Mouse (Mus musculus) CD8-positive naive resting alpha-beta T cell, adult 2 months (primary cell): ENCODE measurements around the gene Arhgap33.

ENCODE experiments used
- DNase-seq, 2 experiments: peaks; one replicate each; pipeline ENCODE4 v3.0.0; 2022; ENCODE audit warnings: low read depth in 2 of 2, low spot score in 2 of 2

The Arhgap33 gene

DNA sequence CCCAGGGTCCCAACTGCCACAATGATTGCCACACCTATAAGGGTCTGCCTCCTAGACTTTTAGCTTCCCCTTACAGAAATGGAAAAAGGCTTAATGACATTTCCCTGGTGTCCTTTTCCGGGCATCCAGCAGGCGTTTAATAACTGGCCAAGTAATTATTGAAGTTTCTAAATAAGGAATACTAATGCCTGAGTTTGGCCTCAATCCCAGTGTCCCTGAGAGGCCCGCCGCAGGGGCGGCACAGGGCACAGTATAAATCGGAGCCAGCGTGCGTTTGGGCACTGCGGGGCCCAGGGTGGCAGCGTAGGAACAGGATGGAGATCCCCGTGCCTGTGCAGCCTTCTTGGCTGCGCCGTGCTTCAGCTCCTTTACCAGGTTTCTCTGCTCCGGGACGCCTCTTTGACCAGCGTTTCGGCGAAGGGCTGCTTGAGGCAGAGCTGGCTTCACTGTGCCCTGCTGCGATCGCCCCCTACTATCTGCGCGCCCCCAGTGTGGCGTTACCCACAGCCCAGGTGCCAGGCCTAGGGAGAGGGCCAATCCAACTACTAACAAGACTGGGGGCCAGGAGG lies 18.2 kb upstream of the Arhgap33 start:
- DNase-seq = no peak

DNA sequence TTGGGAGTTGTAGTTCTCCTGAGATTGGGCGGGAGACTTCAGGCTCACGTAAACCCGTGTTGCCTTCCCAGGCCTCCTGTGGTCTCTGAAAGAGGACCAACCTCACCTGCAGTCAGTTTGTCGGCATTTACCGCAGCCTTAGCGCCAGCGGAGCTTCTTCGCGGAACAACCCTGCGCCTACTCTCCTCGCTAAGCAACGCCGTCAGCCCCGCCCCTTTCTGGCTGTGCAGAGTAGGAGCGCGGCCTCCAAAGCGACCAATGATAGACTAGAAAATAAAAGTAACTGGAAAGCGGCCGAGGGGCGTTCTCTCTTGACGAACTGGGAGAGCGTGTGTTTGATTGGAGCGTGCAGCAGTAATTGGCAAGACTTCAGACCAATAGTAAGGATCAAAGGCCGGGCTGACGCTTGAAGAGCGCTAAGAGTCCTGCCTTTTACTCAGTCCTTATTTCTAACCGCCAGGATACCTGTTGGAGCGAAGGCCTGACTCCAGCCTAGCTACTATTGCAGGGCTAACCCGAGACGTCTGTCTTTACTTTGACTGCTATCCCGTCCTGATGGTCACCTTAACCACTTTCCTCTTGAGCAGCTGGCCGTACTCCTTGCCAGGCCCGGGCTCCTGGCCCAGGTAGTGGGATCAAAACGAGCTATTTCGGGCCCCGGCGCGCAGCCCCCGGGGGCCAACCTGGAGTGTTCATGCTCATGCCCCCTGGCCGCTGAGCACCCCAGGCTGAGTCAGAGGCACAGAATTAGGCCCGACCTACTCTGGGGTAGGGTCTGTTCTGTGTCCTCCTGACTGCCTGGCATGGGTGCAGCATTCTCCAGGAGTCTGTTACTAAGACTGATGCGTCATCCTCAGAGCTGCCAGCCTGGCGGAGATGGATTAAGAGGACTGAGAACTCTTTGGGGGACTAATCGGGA lies 17.5 kb upstream of the Arhgap33 start, which contains the start of the genes Hspb6 and Proser3:
Gene Hspb6, plus strand, starts transcription at position 77 of the 919 bp plus-strand sequence.
Gene Proser3, minus strand, starts transcription at position 198 of the 919 bp plus-strand sequence.
- peak; percentile 87 to 94 for DNase-seq

DNA sequence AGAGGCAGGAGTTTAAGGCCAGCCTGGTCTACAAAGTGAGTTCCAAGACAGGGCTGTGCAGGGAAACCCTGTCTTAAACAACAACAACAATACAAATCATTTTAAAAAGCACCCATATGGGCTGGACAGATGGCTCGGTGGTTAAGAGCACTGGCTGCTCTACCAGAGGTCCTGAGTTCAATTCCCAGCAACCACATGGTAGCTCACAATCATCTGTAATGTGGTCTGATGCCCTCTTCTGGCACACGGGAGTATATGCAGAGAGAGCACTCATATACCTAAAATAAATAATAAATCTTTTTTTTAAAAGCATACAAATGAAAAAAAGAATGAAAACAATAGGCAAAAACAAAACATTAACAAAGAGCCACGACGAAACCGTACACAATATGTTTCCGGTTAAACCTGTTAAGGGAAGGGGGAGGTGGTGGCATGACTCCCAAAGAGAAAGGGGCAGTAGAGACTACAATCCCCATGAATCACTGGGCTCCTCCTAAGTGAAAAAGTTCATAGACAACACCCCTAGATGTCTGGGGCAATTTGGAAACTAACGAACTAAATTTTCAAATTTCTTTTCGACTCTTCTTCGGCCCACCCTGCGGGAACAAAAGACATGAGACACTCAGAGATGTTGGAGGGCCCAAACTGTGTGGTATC lies 16.7 kb upstream of the Arhgap33 start:
- DNase-seq = no peak

DNA sequence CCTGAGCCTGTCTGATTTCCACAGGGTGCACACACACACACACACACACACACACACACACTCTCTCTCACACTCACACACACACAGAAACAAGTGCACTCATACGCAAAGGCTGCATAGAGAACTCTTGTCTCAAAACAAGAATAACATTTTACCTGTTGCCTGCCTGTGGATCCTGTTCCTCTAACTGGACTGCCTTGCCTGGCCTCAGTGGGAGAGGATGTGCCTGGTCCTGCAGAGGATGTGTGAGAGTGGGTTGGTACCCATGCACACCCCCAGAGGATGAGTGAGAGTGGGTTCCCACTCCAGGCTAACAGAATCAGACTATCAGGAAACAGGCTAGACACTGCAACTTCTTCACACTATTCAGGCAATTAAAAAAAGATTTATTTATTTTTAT lies 15.7 kb upstream of the Arhgap33 start:
- DNase-seq = no peak

DNA sequence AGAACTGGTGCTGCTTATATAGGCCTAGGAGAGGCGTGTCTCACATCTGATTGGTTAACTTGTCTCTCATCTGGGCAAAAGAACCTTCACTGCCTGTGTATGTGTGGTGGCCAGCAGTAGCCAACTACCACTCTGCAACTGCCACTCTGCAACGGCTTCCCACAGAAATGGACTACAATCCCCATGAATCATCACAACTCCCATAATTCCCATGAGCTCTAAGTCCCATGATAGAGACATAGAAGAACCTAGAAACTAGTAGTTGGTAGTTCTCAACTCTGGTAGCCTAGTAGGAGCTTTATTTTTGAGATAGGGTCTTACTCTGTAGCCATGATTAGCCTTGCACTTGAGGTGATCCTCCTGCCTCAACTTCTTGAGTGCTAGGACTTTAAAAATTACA lies 15.0 kb upstream of the Arhgap33 start:
- no peak for DNase-seq

DNA sequence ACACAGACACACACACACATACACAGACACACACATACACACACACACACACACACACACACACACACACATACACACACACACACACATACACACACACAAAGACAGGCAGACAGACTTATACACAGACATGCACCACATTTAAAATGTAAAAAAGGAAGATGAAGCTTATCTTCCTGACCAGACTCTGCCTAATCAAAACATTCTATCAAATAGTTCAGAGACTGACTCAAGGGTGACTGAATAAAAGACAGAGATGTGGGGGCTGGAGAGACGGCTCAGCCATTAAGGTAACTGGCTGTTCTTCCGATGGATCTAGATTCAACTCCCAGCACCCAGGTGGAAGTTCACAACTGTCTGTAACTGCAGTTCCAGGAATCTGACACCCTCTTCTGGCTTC lies 9.5 kb upstream of the Arhgap33 start:
- DNase-seq = no peak

DNA sequence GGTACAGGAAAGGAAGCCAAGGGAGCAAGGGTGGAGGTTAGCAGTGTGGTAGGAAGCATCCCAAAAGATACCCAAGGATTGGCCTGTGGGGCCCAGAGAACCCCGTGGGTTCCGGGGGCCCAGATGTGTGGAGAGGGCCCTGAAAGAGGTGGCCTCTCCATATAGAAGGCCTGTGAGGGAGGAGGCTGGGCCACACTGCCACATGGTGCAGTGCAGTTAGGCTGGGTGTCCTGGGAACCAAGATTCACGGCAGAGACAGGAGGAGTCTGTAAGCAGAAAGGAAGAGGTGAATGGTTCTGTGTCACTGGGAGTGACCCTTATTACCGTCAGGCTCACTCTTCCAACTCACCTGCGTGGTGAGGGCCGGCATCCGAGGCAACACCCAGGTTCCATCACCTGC lies 5.7 kb upstream of the Arhgap33 start:
- no peak for DNase-seq

DNA sequence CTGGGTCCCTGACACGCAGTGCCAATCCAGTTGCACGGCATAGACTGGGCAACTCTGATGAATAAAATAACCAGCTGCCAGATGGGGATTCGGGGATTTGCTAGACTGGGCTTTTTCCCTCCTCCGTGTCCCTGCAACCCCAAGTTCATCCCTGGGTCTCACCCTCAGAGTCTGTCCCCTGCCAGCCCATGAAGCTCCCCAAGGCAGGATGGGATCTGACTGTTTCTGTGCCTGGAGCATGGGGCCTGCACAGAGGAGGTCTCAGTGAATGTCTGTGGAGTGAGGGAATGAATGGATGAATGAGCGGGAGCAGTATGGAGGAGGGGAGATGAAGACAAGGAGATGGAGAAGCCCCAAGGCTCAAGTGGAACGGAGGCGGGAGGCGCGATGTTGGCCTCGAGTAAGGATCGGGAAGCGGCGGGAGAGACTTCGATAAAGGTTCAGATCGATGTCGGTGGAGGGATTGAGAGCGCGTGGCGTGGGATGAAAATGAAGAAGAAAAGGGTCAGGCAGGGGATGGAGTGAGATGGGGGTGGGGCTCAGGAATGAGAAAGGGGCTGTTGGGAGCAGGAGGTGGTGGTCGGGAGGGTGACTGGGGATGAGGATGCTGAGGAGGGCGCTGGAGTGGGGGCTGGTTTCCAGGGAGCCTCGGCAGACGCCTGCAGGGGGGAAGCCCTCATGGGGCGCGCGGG lies 773 bp downstream of the Arhgap33 start:
- DNase-seq = no peak

DNA sequence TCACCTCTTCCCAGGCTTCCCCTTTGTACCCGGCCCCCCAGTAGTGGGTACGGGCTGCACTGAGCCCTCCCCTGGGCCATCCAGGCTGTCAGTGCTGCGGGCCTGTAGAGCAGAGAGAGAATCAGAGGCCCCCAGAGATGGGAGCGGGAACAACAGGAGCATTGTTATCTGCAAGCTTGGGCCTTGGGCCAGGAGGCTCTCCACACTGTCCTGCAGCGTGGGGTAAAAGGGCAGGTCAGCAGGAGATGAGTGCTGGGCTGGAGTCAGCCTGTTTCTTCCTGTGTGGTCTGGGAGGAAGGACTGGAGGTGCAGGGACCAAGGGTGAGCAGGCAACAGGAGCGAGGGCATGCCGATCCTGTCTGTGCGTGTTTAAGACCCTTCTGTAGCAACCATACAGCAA lies 1.9 kb downstream of the Arhgap33 start:
- no peak for DNase-seq

DNA sequence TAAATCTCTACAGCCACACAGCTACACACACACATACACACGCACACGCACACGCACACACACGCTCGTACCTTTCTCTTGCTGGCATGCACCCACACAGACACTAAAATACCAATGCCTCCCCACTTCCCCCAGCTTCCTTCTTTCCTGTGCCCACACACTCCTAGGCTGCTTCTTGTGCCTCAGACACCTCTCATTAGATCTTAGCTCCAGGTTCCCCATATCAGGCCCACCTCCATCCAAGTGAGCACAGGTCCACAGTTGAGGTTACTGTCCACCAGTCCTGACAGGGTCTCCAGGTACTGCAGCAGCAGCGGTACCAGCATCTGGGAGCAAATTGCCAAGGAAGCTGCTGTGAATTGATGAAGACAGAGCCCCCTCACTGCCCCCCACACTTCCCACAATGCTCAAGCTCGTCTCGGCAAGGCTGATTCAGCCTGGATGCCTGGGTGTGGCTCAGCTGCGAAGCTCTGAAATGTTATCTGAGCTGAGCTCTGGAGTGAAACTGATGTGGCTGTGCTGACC lies 3.5 kb downstream of the Arhgap33 start:
- no peak for DNase-seq

DNA sequence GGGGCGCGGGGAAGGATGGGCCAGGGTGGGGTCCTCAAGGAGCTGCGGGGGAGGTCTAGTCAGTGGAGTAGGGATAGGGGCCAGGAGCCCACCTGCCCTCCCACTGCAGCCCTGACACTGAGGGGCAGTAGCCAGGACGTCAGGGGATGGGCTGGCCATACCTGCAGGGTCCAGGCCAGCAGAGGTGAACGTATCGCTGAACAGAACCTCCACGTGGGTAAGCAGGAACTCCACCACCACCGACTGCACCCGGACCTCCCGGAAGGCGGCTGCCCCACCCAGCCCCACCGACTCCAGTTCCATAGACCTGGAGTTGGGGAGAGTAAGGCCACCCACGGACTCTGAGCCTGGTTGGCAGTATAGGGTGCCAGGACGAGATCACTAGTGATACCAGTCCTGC lies 7.9 kb downstream of the Arhgap33 start:
- DNase-seq = no peak

DNA sequence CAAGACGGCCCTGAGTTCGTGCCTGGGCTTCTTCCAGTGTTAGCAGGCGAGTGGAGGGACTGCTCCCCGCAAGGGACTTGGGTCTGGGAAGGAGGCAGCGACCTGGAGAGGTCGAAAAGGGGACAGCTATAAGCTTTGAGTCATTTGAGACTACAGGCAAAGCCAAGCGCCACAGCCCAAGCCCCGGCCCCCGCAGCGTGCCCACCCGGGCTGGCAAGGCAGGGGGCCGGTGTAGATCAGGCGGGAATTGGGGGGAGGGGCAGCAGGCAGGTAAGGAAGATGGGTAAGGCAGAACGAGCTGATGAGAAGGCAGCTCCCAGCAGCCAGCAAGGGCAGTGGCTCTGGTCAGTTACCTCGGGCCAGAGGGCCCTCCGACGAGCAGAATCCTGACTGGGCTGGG lies 8.5 kb downstream of the Arhgap33 start:
- no peak for DNase-seq

DNA sequence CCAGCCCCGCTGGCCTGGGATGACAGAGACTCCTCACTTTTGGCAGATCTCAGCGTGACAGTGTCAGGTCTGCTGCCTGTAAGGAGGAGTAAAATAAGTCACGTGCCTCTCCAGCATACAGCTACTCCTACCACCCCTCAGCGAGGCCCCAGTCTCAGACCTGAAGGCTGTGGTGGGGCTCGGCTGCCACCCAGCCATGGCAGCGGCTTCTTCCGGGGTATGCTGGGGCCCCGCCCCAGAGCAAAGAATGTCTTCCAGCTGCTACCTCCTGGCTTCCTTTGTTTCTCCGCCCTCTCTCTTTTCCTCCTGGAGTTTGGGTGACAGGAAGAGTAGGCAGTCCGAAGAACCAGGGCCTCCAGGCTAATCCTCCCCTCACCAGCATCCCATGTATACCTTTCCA lies 8.9 kb downstream of the Arhgap33 start:
- DNase-seq = no peak

DNA sequence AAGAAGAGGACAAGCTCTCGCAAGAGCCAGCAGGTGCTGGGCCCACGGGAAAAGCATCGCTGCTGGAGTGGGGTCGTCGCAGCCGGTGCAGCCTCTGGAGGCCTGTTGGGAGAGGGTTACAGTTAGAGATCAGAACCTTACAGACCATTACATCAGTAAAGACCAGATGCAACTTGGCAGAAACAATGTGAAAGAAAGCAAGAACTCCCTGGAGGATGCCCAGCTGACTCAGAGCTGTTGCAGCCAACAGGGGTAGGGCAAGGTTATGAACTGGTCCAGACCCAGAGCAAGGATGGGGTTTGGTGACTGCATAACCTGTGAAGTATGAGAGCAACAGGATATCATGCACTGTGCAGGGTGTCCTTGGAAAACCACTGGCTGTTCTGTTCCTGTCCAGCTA lies 10.4 kb downstream of the Arhgap33 start:
- DNase-seq = no peak

DNA sequence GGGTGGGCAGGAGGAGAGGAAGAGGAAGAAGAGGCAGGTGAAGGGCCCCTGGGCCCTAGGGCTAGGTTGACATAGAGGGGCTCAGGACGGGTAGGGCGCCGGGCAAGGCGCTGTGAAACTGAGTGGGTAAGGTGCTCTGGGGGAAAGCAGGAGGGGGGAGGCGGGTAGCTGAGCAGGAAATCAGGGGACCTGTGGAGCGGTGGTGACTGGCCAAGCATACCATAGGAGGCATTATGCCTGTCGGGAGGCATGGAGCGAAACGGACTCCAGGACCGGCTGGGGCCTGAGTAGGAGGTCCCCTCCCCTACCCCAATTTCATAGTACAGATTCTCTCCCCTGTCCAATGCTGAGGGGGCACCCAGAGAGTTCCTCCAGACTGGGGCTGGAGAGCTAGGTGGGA lies 12.0 kb downstream of the Arhgap33 start:
- no peak for DNase-seq

DNA sequence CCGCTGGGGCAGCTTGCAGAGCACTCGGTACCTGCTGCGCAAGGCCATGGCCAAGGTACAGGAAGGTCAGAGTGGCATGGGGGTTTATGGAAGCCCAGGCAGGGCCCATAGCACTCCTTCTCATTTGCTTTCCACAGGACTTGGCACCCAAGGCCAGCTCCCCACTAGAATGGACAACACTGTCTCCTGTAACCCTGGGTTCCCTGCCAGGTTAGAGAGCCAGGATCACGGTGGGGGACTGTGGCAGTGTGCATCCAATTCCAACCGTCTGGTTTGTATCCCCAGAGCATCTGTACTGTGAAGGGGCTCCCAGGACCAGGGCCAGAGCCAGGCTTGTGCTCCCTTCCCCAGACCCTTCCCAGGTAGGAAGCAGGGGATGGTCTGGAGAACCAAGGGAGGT lies 14.0 kb downstream of the Arhgap33 start:
- no peak for DNase-seq

DNA sequence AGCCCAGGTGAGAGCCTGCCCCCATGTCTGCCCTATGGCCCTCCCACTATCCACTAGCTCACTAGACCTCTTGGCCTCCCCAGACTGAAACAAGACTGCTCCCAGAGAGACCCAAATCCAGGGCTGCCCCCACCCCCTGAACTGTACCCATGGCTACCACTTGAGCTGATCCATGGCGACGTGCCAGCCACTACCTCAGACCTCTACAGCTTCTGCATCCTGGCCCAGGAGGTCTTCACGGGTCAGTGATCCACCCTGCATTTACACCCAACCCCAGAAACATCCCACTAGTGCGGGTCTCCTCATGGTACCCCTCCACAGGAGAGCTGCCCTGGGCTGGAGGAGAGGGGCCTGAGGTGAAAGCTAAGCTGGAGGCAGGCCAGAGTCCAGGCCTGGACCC lies 14.5 kb downstream of the Arhgap33 start:
- DNase-seq = no peak

DNA sequence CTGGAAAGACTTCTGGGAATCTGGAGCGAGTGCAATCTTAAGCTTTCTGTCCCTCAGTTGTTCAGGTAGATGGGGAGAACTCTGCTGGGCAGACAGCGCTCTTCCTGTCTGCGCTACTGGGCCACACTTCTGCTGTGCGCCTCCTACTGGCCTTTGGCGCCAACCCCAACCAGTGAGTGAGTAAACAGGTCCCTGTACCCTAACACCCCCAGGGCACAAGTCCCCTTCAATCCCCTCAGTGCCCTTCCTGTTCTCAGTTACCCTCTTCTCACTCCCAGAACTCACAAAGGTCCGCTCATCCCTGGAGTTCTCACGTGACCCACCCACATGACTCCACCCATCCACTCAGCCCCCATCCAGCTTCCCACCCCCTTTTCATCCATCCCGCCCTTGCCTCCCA lies 16.5 kb downstream of the Arhgap33 start:
- no peak for DNase-seq

DNA sequence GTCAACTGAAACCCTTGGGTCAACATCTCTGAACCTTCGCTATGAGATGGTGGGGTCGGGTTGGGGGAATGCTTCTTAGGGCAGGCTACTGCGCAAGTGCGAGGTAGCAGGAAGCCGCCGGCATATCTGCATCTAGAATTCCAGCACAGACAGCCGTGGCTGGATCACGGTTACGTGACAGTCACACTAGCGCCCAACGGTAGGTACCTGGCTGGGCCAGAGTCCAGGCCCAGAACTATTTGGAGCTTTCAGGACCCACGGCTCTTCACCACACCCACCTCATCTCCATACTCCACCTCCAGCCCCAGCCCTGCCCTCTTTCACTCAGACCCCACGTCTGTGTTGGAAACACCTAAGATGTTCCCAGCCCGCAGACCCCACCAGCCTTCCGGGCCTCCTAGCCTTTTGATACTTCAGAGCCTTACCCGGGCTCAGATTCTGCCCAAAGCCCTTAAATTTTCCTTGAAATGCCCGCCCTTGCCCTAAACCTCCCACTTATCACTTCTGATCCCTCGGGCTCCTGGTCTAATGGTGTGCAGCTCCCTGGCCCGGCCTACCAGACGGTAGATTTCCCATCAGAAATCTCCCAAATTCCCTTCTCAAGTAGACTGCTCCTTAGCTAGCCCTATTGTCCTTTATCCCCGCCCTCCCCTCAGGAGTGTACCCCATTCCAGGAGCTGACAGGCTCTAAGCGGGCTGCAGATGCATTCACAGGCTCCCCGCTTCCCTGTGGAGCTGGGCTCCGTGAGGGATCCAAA lies 19.7 kb downstream of the Arhgap33 start:
- DNase-seq = no peak

DNA sequence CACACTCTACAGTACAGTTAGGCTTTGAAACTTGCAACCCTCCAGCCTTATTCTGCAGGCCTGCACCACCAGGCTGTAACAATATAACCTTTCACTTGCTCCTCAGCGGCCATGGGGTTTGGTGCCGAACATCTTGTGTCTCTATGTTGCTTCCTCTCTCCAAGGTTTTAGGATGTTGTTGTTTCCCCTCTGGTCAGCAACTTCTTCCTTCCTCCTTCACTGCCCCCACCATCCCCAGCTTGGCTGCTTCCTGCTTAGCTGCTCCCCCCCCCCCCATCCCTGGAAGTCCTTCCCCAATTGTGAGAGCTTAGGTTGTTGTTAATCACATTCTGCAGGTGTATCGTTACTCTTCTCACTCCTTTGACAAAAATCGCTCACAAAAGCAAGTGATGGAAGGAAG lies 26.8 kb downstream of the Arhgap33 start:
- no peak for DNase-seq

DNA sequence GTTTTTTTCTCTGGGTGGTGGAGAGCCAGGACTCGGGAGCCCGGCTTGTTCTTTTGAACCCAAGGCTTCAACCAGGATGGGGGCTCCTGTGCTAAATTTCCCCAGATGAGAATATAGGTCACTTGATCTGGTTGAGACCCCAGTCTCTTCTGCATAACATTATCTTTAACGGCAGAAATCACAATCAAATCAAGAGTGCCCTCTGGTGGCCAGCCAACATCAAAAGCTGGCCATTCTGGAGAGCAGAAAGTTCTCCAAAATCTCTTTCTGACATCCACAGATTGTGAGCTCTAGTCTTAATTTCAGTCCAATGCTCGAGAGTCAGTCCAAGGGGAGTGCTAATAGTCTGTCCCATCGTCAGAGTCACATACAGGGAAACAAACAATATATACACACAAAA lies 33.7 kb downstream of the Arhgap33 start:
- DNase-seq = peak in 1 of 2 experiments; percentile 15
